Mouse (Mus musculus) monocyte, adult 2 months (primary cell): Measurements from ENCODE around the gene Gm12888.
"Not testable (repeated sequence)": the region's sequence is repeated elsewhere in the genome, so short reads cannot be mapped to it uniquely, and the experiment has no call there.

Source experiments
- DNase-seq, 2 experiments: peaks; one replicate each; pipeline ENCODE4 v3.0.0; 2022; ENCODE audit warnings: low spot score in 2 of 2, low read depth in 1 of 2

Gene Gm12888

DNA sequence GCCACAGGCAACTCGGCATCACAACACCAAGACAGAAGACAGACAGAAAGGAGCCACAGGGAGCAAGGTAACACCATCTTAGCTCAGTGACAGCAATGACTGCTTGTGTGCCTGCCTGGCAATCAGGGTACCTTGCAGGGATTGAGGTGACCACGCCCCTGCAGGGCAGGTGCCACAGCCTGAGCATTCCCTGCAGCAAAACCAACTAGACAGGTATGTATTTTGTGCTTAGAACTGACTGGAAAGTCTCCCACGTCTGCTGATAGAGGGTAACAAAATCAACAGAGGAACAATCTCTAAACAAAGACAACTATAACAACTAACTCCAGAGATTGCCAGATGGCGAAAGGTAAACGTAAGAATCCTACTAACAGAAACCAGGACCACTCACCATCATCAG, at the start of gene Gm12888:
Gm12888 (minus strand) TSS at position 101 of the 400 bp plus-strand sequence.
- DNase-seq = not testable (repeated sequence)
